Mouse (Mus musculus): ENCODE measurements around the gene Notch3.

GRCm38 (mm10) chr17:32109201-32109940, 57.3 kb downstream of the Notch3 start:
- no peak for TF ChIP-seq POLR2AphosphoS5 (IDR thresholded peaks at IDR 0.05; ENCODE audit: insufficient replicate concordance, low read depth, low read length)
- TF ChIP-seq CTCF (IDR thresholded peaks at IDR 0.05; ENCODE audit: low read depth, low read length): no peak
- TF ChIP-seq GATA1 (IDR thresholded peaks at IDR 0.05; ENCODE audit: borderline replicate concordance, low read length): no peak

Measured in G1E (cell line).